Mouse (Mus musculus) ES-CJ7 (cell line): ENCODE results near the gene Tmco5.

Experiments
- DNase-seq: peaks from one replicate; pipeline ENCODE4 v3.0.0; 2011; ENCODE audit warnings: low read depth, low spot score

Gene Tmco5

DNA sequence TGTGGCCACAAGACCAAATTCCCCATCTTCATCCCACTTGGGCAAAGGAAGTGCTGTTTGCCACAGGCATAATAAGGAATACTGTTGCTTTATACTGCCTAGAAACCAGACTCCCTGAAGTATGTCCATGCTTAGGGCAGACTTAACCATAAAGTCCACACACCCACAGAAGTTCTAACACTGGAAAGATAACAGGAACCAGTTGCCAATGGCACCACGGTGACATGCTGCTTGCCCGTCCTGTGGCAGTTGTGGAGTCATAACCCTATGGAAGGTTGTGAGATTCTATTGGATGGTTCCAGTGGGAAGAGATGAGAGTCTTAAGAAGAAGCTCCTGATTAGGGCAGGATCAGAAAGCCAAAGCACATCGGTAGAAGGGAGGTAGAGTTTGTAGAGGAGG lies at the start of gene Tmco5:
TSS of gene Tmco5 (plus strand) at position 301 of the 400 bp plus-strand sequence.
- no peak for DNase-seq

DNA sequence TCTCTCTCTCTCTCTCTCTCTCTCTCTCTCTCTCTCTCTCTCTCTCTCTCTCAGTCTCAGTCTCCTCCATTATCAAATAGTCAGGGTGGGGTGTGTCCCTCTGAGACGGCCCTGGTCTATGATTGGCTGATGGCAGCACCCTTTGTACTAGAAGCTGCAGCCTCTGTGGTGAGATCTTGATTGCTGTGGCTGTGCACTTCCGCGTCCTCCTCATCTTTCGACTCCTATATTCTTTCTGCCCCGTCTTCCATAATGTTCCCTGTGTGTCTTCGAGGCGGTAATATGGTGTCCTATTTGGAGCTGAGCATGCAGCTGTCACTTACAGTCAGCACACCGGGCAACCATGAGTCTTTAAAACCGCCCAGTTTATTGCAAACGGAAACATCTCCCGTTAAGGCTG lies 46.6 kb upstream of the Tmco5 start:
- no peak for DNase-seq

DNA sequence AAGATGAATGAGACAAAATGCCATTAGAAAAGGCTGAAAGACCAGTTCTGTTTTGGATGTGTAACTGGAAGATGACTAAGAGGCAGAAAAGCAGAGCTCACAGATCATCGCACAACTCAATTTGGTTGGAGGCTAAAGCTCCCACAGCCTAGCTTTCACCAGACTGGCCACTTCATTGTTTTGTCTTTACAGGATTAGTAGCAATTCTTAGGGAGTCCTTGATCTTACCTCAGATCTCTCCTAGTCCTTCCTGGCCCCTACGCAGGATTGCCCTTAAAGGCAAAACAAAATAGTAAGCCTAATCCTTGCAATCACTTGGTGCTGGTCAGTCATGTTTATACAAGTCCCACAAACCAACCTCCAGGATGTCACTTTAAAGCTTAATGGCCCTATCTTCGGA lies 40.7 kb upstream of the Tmco5 start:
- DNase-seq = no peak

DNA sequence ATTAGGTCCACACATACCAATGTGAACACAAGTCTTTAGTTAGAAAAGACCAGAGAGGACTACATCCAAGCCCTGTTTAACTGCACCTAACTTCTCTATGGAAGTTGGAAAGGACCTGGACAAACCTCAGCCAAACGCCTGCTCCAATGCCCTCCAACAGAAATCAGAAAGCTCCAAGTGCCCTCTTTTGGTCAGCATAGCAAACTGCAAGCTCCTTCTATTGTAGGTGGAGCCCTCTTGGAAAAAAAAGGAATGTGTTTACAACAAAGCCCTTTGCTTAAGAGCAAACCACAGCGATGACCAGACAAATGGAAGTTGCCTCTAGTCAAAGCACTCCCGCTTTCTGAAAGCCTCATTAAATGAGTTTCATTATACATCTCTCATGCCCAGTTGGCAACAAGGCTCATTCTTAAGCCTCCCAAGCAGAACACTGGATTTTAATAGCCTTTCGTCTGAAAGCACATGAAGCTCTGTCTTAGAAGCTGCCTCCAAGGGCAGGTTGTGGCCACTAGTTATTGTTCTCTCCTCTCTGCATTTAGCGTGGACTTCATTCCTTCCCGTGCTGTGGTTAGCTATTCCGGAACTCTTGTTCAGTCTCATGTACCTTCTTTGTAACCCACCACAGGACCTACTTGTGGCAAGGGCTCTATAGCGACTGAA lies 39.8 kb upstream of the Tmco5 start:
- peak; percentile 62 for DNase-seq

DNA sequence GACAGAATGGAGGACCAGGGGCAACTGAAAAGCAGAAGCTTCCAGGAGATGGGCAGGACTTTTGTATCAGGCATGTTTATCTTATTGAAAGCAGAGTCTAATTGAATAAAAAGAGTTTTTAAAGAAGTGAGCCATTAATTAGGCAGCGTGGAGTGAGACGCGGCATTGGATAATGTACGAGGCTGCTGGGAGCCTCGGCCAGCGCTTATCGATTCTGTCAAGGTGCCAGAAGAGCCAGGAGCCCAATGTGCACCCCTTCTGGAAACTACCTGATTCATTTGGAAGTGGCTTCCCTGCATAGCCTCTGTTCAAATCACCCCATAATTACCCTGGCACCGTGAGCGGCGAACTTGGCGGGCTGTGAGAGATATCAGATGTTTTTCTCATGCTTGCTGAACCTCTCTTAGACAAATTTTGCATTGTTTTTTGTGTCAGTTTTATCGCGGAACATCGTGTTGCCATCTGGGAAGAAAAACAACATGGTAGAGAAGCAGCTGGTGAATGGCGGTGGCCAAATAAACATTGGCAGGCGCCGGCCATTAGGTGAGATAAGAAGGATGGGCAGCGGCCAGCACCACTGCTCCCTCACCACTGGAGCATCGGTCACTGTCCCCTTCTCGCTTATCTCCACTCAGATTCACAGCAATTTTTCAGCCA lies 28.4 kb upstream of the Tmco5 start:
- DNase-seq = peak; percentile 6

DNA sequence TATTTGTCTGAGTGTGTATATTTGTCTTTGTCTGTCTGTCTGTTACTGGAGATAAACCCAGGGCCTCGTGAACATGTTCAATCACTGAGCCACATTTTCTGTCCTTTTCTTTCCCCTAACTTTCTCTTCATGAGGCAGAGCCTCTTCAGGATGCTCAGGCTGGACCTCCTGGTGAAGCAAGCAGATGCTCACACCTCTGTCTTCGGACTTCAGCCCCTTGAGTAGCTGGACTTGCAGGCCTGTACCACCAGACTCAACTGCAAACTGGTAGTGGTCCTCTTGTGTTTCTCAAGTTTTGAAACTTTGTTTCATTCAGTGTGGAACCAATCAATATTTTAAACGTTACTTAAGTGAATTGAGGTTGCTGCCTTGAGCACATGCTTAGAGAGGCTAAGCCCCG lies 27.1 kb upstream of the Tmco5 start:
- no peak for DNase-seq

DNA sequence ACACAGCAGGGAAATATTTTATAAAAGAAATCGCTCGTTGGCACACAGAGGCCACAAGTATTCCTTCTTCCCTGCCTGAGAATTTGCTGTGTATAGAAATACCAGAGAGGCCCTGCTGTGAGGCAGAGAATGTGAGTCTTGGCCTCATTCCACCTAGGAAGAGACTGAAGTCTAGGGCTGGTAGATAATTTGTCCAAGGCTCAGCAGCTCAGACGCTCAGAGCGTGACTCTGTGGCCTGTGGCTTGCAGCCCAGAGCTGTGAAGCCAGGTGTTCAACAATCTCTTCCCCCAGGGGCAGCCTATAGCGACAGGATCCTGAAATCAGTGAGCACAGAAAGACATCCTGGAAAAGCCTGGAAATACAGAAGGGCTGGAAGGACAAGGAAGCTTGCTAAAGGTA lies 26.2 kb upstream of the Tmco5 start:
- DNase-seq = no peak

DNA sequence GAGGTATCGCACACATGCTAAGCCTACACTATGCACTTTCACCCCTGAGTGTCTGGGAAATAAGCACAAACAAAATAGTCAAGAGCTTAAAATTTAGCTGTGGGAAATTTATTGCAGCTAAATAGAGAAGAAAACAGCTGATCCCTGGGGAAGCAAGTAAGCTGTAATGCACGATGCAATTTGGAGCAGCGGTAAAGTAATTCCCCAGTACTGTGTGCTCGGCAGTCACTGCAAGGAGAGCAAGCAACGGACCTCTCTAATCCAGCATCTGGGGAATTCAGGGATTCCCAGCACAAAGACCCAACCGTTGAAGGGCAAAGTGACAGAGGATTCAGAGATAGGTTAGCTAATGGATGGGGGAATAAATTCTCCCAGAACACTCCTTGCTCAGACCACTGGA lies 19.8 kb upstream of the Tmco5 start:
- no peak for DNase-seq

DNA sequence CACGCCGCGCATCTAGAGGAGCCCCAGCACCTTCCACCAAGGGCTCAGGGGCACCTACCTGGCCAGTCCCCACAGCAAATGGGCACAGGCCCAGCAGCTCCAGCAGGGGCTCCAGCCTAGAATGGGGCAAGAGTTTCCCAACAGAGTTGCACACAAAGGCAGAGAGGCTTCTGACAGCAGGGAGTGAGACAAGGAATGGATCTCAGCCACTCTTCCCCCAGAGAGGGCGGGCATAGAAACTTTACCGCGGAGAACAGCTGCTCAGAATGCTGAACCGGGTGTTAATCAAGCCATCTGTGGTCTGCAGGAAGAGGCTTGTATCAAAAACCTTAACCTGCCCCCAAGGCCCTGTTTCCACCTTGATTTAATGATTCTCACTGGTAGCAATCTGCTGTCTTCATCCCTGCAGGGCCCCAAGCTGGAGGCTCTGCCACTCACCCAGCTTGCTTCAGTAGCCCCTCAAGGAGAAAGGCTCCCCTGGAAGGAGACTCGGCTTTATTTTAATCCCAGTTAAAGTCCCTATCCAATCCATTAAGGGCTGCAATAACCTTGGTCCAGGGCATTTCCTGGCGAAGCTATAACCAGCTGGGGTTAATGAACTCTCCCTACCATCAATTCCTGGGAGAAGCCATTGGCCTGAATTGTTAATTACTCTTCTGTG lies 1.4 kb upstream of the Tmco5 start:
- DNase-seq = no peak

DNA sequence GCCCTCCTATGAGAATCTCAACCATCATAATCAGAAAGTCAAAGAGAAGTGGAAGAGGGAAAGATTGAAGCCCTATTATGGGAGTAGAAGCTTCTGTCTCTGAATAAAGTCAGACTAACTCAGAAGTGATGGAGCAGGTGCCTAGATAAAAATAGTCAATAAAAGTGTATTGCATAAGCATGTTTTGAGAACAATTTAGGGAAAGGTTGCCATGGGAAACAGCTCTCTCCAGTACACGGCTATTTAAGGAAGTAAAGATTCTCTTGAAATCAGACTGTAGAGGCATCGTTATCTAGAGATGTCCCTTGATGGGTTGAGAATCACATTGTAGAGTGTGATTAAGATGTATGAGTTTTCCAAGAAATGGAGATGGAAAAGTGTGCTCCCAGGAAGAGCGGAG lies 1.2 kb downstream of the Tmco5 start:
- no peak for DNase-seq

DNA sequence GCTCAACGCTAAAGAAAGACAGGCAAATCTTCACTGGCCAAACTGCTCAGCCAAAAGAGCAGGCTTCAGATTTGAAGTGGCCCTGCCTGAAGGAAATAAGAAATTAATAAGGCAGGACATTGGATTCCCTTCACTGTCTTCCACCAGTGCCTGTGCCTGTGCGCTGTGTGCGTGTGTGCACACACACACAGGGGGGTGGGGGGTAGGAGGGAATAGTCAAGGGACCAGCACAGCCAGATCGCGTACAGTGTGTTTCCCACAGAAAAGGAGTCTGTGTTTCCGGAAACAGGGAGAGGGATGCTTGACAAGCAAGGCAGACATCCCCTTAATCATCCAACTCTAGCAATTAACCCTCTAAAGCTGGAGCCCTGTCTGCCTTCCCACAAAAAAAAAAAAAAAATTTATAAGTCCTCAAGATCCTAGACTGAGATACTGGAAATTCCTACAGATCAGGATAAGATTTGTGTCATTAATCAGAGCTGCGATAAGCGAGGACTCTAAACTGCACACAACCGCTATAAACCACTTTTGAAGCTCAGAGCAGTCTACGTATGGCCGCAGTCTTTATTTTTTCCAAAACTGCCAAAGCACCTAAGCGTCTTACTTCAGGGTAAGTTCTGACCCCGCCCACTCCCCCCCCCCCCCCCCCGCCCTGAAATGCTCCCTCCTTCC lies 15.0 kb downstream of the Tmco5 start:
- no peak for DNase-seq

DNA sequence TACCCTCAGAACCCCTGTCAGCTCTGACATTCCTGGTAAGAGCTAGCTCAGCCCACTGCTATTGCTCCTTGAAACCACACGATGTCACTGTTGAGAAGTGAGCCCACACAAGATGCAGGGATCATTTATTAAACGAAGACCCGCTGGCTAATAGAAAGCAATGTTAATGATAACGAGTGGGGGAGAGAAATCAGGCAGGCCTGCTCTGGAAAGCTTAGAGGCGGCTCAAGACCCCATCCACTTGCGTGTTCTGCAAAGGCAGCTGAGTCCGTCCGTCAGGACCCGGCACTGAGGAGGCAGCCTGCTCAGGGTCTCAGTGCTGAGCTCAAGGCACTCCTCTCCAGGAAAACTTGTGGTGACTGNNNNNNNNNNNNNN lies 15.5 kb downstream of the Tmco5 start:
- peak; percentile 79 for DNase-seq

DNA sequence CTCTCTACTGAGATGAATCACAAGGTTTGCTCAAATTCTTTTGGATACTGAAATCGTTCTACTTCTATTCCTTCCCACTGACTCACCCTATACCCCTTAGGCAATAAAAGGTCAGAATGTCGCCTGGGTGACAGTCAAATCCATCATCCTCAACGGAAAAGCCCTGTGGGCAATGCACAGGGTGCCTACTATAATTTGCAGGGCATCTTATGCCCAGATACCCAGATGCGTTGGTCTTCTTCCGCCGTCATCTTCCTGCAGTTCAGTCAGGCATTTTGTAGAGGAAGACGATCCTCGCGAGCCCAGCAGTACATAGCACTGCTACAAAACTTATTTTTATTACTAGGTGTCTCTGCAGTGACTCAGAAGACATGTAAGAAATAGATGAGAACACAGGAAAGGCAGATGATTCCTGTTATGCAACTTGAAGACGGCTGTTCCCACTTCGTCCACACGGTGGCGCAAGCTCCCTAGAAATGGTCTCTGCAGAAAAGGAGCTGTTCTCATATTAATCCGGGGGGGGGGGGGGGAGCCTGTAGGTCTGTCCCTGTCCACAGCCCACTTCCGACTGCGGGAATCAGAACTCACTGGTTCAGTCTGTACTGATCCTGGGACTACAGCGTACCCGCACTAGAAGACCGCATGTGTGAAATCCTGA lies 21.3 kb downstream of the Tmco5 start:
- peak; percentile 69 for DNase-seq

DNA sequence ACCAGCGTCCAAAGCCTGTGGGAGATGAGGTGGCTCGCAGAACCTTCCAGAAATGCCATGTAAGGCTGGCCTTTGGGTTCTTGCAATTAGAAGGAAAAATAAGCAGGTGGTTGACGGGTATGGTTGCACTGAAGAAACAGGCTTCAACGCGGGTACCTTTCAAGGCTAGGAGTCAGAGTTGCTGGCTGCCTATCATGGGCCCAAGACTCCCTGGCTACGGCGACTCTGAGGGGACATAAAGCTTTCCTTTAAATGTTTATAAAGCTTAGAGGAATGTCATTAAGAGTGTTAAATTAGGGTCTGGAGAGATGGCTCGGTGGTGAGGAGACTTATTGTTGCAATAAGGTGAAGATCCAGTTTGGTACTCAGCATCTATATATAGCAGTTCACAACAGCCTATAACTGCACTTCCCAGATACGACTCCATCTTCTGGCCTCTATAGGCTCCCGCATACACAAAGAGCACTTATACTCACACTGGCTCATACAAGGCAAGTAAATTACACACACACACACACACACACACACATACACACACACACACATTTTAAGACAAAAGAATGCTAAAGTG lies 21.9 kb downstream of the Tmco5 start:
- DNase-seq = peak; percentile 35

DNA sequence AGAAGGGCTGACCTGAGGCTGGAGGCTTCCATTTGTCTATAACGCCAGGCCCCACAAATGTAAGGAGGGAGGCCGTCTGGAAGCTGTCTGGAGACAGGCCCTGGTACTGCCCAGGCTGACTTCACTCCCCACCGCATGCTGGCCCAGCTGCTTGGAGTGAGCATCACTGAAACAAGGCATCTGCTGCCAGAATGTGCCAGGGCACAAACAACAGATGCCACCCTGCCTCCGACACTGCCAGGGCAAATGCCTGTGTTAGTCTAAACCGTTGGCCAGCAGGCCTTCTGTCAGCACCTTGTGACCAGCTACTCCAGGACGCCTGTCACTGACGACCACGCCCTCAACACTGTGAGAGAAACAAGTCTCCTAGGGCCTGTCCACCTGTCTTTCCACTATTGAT lies 29.8 kb downstream of the Tmco5 start:
- no peak for DNase-seq

DNA sequence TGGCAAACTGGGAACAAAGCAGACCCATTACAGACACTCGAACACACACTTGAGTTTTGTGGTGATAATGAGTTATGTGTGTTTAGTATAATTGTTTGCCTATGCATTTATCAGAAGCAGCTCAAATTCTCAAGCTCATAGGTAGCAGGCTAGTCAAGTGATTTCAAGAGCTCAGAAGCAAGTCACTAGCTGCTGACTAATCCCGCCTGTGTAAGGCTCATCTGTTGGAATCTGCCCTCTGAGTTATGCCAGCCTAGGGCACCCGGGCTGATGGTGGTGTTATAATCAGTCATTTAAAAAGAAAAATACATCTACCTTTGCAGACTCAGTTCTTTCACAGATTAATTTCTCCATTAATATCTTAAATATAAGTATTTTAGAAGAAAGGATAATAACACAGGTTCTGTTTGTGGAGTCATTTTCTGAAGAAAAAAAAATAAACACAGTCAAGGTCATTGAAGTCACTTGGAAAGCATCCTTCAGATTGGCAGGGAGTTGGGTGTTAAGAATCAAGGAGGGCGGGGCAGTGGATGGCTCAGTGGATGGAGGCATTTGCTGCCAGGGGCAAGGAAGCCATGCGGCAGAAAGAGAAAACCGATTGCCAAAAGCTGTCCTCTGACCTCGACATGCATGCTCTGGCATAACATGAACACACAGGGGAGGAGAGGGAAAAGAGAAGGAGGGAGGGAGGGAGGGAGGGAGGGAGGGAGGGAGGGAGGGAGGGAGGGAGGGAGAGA lies 34.0 kb downstream of the Tmco5 start:
- no peak for DNase-seq

DNA sequence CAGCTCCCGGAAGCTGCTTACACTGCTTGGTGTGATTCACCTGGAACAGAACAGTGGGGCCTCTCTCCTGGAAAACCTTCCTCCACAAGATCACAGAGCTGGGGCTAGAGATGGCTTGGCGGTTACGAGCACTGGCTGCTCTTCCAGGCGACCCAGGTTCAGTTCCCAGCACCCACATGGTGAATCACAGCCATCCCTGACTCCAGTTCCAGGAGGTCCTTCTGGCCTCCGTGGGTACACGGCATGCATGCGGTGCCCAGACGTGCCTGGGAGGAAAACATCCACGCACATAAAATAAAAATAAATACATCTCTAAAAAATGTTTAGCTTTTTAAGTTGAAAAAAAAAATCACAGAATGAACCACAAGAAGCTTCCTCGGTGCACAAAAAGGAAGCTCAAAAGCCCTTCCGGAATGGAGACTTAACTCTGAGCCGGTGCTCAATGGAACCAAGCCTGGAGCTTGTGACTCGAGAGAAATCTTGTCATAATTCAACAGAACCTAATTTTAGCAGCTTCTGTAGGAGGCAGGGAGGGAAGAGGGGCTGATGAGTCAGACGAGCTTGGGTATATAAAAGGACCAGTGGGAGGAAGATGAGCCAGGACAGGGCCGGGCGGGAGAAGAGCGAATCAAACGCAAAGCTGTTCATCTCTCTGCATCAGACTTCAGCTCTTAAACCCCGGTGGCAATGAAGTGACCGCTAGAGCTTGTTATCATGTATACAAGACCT lies 35.4 kb downstream of the Tmco5 start:
- no peak for DNase-seq

DNA sequence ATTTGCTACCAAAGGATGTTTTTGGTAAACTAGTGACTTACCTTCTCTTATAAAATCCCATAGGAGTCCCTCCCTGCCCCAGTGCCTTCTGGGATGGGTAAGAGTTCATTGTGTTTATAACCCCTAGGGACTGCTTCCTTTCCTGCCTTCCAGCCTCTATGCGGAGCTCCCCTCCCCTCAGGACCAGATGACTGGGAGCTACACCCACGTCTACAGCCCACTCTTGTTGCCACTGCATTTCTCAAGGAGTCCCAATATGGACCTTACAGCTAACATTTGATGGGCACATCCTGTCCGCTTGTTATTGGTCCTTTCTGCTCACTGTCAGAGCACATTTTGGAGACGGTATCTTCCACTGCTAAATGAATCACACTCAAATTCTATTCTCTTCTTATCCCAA lies 36.1 kb downstream of the Tmco5 start:
- DNase-seq = no peak

DNA sequence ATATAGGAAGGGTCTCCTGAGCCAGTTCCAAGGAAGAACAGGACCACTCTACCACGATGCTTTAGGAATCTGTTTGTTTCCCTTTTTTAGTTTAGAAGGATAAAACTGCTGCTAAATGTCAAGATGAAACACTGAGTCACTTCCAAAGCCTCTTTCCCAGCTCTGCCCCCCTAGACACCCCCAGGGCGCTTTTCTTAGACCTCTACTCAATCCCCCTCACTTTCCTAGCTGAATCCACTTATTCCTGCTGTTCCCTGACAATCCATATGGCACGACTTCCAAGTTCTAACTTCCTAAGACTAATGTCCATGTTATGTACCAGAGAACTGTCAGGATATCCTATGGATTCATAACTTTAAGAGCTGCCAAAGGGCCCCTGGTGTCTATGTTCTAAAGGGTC lies 40.1 kb downstream of the Tmco5 start:
- no peak for DNase-seq
